Mouse (Mus musculus) G1E (cell line): ENCODE results near the gene Bach2.

Source experiments
- CTCF ChIP-seq: IDR thresholded peaks from 2 replicates; pipeline ENCODE4 v1.5.1; 2012; ENCODE audit warnings: low read depth, low read length, inconsistent platforms, mixed read lengths
- POLR2AphosphoS5 ChIP-seq: IDR thresholded peaks from 2 replicates; pipeline ENCODE4 v1.6.1; 2012; ENCODE audit warnings: low read depth, low read length, inconsistent platforms; ENCODE audit not compliant: insufficient replicate concordance
- TAL1 ChIP-seq: conservative IDR thresholded peaks from 2 replicates; pipeline ENCODE4 v1.6.1; 2012; ENCODE audit warnings: low read depth, low read length, inconsistent platforms, mixed read lengths

GRCm38 (mm10) chr4:32586596-32586995 is 348.0 kb downstream of the Bach2 start:
- TF ChIP-seq CTCF (peak; percentile 86), POLR2AphosphoS5 (no peak), TAL1 (no peak)
